Mouse (Mus musculus) embryonic facial prominence, embryonic 14.5 days (tissue): Measurements from ENCODE around the gene Gm27021. TPM values are rescaled to one million over a fixed set of nuclear protein-coding genes. Genes with fewer than 3 reads are reported as not detected.

Experiments used
- ATAC-seq: fragments of 200-750 bp; cut with Nextera tagmentation; 2 replicates; pipeline ENCODE4 v1.8.0; 2017; ENCODE audit warnings: low read depth, moderate number of reproducible peaks, moderate TSS enrichment
- DNase-seq: peaks from one replicate; pipeline ENCODE4 v3.0.0-alpha.2; 2015; ENCODE audit warnings: low spot score
- H3K27ac ChIP-seq: fragments of 300-500 bp; sonication (generic); replicated peaks from 2 replicates; pipeline ENCODE4 v1.5.1; 2014; ENCODE audit warnings: low read depth, mild to moderate bottlenecking, low read length, moderate library complexity
- H3K27me3 ChIP-seq: fragments of 300-500 bp; sonication (generic); replicated peaks from 2 replicates; pipeline ENCODE4 v1.6.1; 2014; ENCODE audit warnings: low read length; ENCODE audit not compliant: control insufficient read depth, insufficient read depth
- H3K36me3 ChIP-seq: fragments of 300-500 bp; sonication (generic); 2 replicates; pipeline ENCODE4 v1.6.1; 2014; ENCODE audit warnings: low read length, mixed read lengths; ENCODE audit not compliant: control insufficient read depth, insufficient read depth
- H3K4me1 ChIP-seq: fragments of 300-500 bp; sonication (generic); 2 replicates; pipeline ENCODE4 v1.6.1; 2014; ENCODE audit warnings: antibody characterized with exemption, low read length; ENCODE audit not compliant: control insufficient read depth, insufficient read depth
- H3K4me2 ChIP-seq: fragments of 300-500 bp; sonication (generic); 2 replicates; pipeline ENCODE4 v1.6.1; 2014; ENCODE audit warnings: low read depth, mild to moderate bottlenecking, low read length, moderate library complexity, mixed read lengths
- H3K4me3 ChIP-seq: fragments of 300-500 bp; sonication (generic); 2 replicates; pipeline ENCODE4 v1.5.1; 2014; ENCODE audit warnings: low read depth, mild to moderate bottlenecking, low read length
- H3K9ac ChIP-seq: fragments of 300-500 bp; sonication (generic); 2 replicates; pipeline ENCODE4 v1.6.1; 2014; ENCODE audit warnings: low read depth, mild to moderate bottlenecking, low read length, moderate library complexity, mixed read lengths
- H3K9me3 ChIP-seq: fragments of 300-500 bp; sonication (generic); 2 replicates; pipeline ENCODE4 v1.6.1; 2016; ENCODE audit warnings: low read length; ENCODE audit not compliant: control insufficient read depth
- WGBS: fragments of 180-500 bp; shearing (Covaris S2); extraction: QIAGEN DNeasy Blood & Tissue Kit; methylation state at CpG from one replicate; pipeline ENCODE4 v1.1.7; 2014; 5-methylcytosine and 5-hydroxymethylcytosine counted together
- polyA plus RNA-seq: library from polyadenylated mRNA; unstranded; fragments of >200 nt; fragmentation: Nextera tagmentation; extraction: Ambion mirVana; gene quantifications from 2 replicates; pipeline ENCODE4 v1.2.1, GENCODE M21; 2014

The Gm27021 gene
- polyA plus RNA-seq, 1 experiment from 2014 or later = 2.7 TPM

DNA sequence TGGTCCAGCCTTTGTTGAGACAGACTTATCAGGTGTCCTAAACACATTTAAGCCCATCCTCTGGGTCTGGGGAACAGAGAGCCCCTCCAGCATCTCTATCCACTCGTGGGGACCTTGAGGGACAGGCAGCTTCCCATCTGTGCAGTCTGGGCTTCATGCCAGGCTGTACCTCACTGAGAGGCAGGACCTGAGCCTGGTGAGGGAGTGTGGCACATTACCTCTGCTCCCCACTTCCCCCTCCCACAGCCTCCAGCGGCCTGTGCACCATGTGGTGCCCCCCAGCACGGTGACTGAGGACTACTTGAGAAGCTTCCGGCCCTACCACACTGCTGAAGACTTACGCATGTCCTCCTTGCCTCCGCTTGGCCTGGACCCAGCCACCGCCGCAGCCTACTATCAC lies 101.2 kb downstream of the Gm27021 start:
- Histone ChIP-seq H3K36me3 (peaks cover 50% of the 10 kb centered on the region), H3K27me3 (no peaks in the 10 kb centered on the region), H3K9me3 (no peaks in the 10 kb centered on the region), H3K4me2 (no peak overlapping the region), H3K9ac (no peak overlapping the region), H3K27ac (no peak overlapping the region), H3K4me3 (no peak overlapping the region), H3K4me1 (peaks cover 37% of the 10 kb centered on the region)
- DNase-seq = no peak
- ATAC-seq = no peak
- 75% methylated on average over 8 of the region's 8 CpGs for WGBS

DNA sequence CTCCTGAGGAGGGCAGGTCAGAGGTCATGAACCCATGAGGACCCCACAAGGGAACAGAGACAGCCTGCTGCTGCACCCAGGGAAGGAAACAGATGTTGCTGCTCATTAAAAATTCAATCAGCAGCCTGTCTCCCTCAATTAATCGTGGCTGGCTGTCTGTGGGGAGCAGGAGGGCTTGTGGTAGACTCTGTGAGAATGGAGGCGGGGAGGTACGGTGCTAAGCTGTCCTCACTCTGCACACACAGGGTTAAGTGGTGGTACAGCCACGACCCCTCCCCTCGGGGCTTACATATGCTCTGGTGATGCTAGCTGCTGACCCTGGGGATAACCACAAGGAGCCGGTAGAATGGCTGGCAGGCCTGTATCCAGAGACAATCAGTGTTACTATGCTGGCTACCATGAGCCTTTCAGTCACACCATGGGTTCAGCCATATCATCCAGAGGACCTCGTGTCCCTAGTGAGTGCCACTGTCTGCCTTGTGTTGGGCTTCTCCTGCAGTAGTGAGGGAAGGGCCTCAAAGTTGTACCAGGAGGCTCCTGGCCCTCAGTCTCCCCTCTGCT lies 102.6 kb downstream of the Gm27021 start:
- H3K27ac ChIP-seq = peak overlapping the region; percentile 21; the same call in 1 of the 2 replicates
- ATAC-seq (0 out of 2 replicates have a peak, but pooled peaks have one; percentile 20), DNase-seq (peak; percentile 71)
- H3K4me3 ChIP-seq = no peak overlapping the region
- H3K4me1 ChIP-seq = peaks cover 40% of the 10 kb centered on the region
- no peaks in the 10 kb centered on the region for H3K9me3 ChIP-seq
- WGBS = 28% methylated on average over 5 of the region's 7 CpGs
- peaks cover 37% of the 10 kb centered on the region for H3K36me3 ChIP-seq
- no peaks in the 10 kb centered on the region for H3K27me3 ChIP-seq
- no peak overlapping the region for H3K4me2 ChIP-seq
- no peak overlapping the region for H3K9ac ChIP-seq

DNA sequence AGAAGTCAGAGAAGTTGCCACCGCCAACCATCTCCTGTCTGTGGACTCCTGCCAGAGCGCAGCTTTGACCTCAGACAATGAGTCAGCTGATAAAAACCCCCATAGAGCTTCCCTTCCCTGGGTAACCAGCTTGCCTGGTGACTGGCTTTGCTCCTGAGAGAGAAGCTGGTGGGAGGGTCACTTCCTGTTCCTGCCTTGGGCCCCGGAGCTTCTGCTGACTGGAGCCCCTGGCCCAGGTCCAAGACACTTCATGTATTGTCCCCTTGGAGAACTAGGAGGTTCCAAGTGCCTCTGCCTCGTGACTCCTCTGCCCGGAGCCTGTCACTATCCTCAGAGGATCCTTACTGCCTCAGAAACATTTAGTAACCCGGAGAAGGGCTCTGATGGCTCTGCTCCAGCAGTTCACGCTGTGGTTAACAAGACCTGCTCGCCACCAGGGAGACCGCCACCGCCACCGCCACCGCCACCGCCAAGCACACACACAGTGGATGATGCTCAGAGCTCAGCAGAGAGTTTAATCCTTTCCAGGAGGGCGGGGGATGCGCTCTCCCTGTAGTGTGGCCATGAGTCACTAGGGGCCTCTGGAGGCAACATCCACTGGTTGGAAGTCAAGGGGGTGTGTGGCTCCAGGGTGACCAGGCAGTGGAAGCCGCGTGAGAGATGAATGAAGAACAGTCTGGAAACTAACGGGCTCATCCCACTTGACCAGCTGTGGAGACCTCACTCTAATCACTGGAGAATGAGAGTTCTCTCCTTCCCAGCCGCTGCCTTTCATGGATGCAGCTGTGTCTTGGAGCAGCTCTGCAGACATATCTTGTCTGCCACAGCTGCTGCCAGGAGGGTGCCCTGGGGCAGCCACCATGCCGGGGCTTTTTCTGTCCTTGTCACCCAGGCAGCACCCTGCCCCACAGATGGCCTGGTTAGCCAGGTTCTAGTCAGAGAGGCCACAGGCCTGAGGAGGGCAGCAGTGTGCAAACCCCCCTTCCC lies 103.7 kb downstream of the Gm27021 start:
- Histone ChIP-seq H3K27ac (peak overlapping the region; percentile 68), H3K36me3 (peaks cover 30% of the 10 kb centered on the region), H3K9me3 (no peaks in the 10 kb centered on the region), H3K9ac (peak overlapping the region; percentile 40; the same call in 1 of the 2 replicates), H3K4me1 (peaks cover 50% of the 10 kb centered on the region), H3K4me3 (no peak overlapping the region), H3K4me2 (peak overlapping the region; percentile 36), H3K27me3 (no peaks in the 10 kb centered on the region)
- peak; percentile 32 for ATAC-seq
- 19% methylated on average over 19 of the region's 20 CpGs for WGBS
- peak; percentile 90 for DNase-seq

DNA sequence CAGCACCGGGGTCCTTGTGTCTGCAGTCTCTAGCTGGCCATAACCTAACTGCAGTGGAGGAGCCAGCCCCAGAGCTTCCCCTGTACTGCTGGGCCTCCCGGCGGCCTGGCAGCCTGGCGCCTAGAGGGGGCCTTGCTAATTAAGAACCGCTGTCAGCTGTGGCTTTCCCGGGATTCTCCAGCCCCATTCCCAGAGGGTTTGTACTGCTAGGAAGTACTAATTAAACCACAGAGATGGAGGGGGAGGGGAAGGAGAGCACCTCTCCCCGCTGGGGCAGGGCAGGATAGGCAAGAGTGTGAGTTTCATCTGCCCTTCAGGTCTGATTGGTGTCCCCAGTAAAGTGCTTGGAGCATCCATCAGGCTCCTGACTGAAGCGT lies 104.5 kb downstream of the Gm27021 start:
- Histone ChIP-seq H3K9ac (0 out of 2 replicates have a peak overlapping the region, but pooled peaks have one; percentile 40), H3K27me3 (no peaks in the 10 kb centered on the region), H3K4me2 (peak overlapping the region; percentile 36), H3K27ac (peak overlapping the region; percentile 68), H3K9me3 (no peaks in the 10 kb centered on the region), H3K4me1 (peaks cover 56% of the 10 kb centered on the region), H3K36me3 (peaks cover 26% of the 10 kb centered on the region), H3K4me3 (no peak overlapping the region)
- whole genome bisulfite sequencing = 6% methylated on average over 8 of the region's 8 CpGs
- DNase-seq (peak; percentile 91), ATAC-seq (peak; percentile 30)

DNA sequence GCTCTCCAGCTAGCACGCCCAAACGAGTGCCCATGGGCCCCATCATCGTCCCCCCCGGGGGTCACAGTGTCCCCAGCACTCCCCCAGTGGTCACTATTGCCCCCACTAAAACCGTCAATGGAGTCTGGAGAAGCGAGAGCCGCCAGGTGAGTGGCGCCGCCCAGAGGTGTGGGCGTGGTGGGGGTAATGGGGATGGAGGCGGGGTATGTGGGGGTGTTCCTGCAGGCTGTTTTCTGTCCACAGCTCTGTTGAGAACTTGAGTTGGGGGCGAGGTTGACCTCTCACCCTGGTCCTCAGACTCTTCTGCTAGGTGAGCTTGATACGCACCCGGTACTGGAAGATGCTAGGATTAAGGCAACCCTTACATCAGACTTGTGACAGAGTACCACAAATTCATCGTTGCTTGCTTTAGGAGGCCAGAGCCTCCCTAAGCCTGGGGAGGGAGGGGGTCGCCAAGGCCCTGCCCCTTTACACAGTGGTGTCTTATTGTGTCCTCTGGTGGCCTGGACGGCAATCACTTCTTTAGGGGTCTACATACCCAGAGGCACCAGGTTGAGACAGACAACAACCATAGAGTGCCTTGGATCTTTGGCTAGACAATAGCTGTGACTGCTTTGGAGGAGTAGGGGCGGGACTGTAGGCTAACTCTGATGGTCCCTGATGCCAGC lies 105.1 kb downstream of the Gm27021 start:
- 70% methylated on average over 18 of the region's 18 CpGs for WGBS

DNA sequence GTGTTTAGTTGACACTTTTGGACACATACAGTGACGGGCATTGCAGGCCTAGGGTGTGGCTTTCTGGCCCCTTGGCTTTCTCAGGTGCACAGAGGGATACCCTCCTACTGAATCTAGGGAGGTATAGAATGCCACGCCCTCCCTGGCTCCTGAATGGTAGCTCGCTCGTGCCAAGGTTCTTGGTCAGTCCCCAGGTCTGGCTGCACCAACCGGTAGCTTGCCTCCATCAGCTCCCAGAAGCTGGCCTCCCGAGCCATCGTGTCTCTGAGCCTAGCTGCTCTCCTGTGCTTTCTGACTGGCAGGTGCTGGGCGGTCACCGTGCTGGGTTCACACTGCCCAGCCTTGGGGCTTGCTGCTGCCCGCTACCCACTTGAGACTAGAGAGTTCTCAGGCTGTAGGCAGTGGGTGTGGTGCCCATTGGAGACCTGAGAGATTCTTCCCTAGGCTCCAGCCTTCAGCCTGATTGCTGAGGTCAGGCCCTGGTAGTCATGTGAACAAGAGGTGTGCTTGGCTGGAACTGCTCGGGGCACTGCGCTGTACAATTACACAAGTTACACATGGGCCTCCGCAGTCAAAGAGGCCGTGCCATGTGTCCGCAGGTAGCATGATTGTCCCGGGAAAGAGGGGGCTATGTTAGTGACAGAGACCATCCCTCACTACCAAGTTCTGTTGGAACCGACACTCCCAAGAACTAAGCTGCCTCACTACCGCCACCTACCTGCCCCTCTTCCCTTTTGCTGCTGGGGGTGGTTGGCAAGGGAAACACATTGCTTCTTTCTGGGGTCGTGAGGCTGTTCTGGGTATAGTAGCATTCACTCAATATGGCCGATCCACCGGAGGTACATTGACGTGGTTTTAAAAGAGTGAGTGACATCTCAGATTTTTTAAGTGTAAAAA lies 106.1 kb downstream of the Gm27021 start:
- no peak for ATAC-seq
- Histone ChIP-seq H3K36me3 (peaks cover 10% of the 10 kb centered on the region; the same call in 1 of the 2 replicates), H3K27ac (0 out of 2 replicates have a peak overlapping the region, but pooled peaks have one; percentile 68), H3K4me2 (no peak overlapping the region), H3K4me1 (peaks cover 69% of the 10 kb centered on the region), H3K9ac (no peak overlapping the region), H3K4me3 (no peak overlapping the region), H3K27me3 (no peaks in the 10 kb centered on the region), H3K9me3 (no peaks in the 10 kb centered on the region)
- WGBS = 78% methylated on average over 21 of the region's 22 CpGs
- DNase-seq = no peak

More for the DNA sequence above, 105.1 kb downstream of the Gm27021 start:
- Histone ChIP-seq H3K9me3 (no peaks in the 10 kb centered on the region), H3K27ac (peak overlapping the region; percentile 68), H3K27me3 (no peaks in the 10 kb centered on the region), H3K4me1 (peaks cover 59% of the 10 kb centered on the region), H3K4me3 (no peak overlapping the region), H3K4me2 (peak overlapping the region; percentile 36; the same call in 1 of the 2 replicates), H3K36me3 (peaks cover 20% of the 10 kb centered on the region), H3K9ac (peak overlapping the region; percentile 40; the same call in 1 of the 2 replicates)
- DNase-seq (no peak), ATAC-seq (no peak)

DNA sequence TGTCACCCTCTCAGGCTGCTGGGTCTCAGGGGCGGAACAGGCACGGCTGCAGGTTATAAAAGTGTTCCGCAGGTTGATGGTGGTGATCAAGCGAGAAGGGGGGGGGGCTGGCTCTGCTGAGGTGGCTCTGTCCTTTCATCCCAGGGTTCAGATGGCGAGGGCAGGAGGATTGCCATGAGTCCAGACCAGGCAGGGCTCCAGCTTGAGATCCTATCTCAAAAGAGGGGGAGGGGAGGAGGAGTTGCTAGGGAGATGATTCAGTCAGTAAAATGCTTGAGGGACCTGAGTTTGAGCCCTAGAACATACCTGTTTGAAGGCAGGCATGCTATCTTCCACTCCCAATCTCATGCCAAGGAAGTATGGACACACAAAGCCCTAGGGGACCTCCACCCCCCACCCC lies 107.3 kb downstream of the Gm27021 start:
- H3K36me3 ChIP-seq = 0 out of 2 replicates have a peak, but pooled peaks cover 4% of the 10 kb centered on the region
- H3K4me3 ChIP-seq = no peak overlapping the region
- peaks cover 78% of the 10 kb centered on the region for H3K4me1 ChIP-seq
- no peak overlapping the region for H3K9ac ChIP-seq
- DNase-seq = no peak
- H3K9me3 ChIP-seq = no peaks in the 10 kb centered on the region
- no peaks in the 10 kb centered on the region for H3K27me3 ChIP-seq
- 80% methylated on average over 5 of the region's 5 CpGs for WGBS
- ATAC-seq = no peak
- H3K27ac ChIP-seq = no peak overlapping the region
- H3K4me2 ChIP-seq = no peak overlapping the region
